Mouse (Mus musculus): Measurements from ENCODE around the gene Scai. TPM values are rescaled to one million over a fixed set of nuclear protein-coding genes. Genes with fewer than 3 reads are reported as not detected.
"Not testable (repeated sequence)": the region's sequence is repeated elsewhere in the genome, so short reads cannot be mapped to it uniquely, and the experiment has no call there.

The Scai gene
- total and polyA plus RNA-seq, 3 experiments: 4.2 to 7.9 (median 4.7) TPM

GRCm38 (mm10) chr2:39110514-39110913 is 80.0 kb downstream of the Scai start:
- TF ChIP-seq NELFE (IDR thresholded peaks at IDR 0.05; ENCODE audit: low read depth, low read length) (no peak), E2F4 (IDR thresholded peaks at IDR 0.05; ENCODE audit: insufficient replicate concordance, low read depth, low read length) (no peak), ETS1 (conservative IDR thresholded peaks at IDR 0.05; ENCODE audit: low read depth, low read length) (no peak), USF2 (conservative IDR thresholded peaks at IDR 0.05; ENCODE audit: low read depth, low read length) (no peak), CHD2 (IDR thresholded peaks at IDR 0.05; ENCODE audit: low read length) (no peak), MAZ (IDR thresholded peaks at IDR 0.05; ENCODE audit: low read depth, low read length) (no peak), UBTF (IDR thresholded peaks at IDR 0.05; ENCODE audit: low read depth, low read length) (no peak), RCOR1 (conservative IDR thresholded peaks at IDR 0.05; ENCODE audit: low read depth, low read length) (no peak)
- H3K9me3 ChIP-seq (replicated peaks; ENCODE audit: low read length): no peaks in the 10 kb centered on the region
- H3K4me3 ChIP-seq (replicated peaks in 1 of 3; ENCODE audit: low read depth in 2 of 3, low read length in 2 of 3, poor library complexity in 1 of 3): no peak overlapping the region
- no peak overlapping the region for H3K9ac ChIP-seq (ENCODE audit: insufficient read depth, low read depth)
- peaks cover 8 to 22% of the 10 kb centered on the region in 2 experiments for H3K36me3 ChIP-seq (replicated peaks in 1 of 2; ENCODE audit: control insufficient read depth in 1 of 2, insufficient read depth in 1 of 2, low read length in 1 of 2)
- dilution Hi-C loops (cut with MboI; ENCODE audit: extremely low pct_ligation_motif_present, extremely low pct_unique_long_range_greater_than_20kb, low sequenced_read_pairs): no loop called here
- no peaks in the 10 kb centered on the region for H3K79me2 ChIP-seq (replicated peaks; ENCODE audit: control insufficient read depth, extremely low read depth, insufficient read depth, poor library complexity, severe bottlenecking)
- H3K27me3 ChIP-seq (replicated peaks): no peaks in the 10 kb centered on the region
- in situ Hi-C loops (cut with MboI; ENCODE audit: low pct_ligation_motif_present, low pct_unique_long_range_greater_than_20kb, low sequenced_read_pairs): no loop called here
- H3K4me1 ChIP-seq (ENCODE audit: control insufficient read depth in 1 of 2, insufficient read depth in 2 of 2): peaks cover 0 to 5% of the 10 kb centered on the region in 2 experiments; a peak in 1 of 4 replicates
- no peak overlapping the region for H3K4me2 ChIP-seq (ENCODE audit: insufficient read depth, low read depth, poor library complexity, severe bottlenecking)
- no peak for DNase-seq (ENCODE audit: extremely low read depth)
- no peak overlapping the region for H3K27ac ChIP-seq (ENCODE audit: insufficient read depth, low read depth)

DNA sequence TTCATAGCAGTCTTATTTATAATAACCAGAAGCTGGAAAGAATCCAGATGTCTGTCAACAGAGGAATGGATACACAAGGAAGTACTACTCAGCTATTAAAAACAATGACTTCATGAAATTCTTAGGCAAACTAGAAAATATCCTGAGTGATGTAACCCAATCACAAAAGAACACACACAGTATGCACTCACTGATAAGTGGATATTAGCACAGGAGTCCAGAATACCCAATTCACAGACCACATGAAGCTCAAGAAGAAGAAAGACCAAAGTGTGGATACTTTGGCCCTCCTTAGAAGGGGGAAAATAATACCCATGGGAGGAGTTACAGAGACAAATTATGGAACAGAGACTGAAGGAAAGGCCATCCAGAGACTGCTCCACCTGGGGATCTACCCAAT is 80.8 kb downstream of the Scai start:
- H3K36me3 ChIP-seq (replicated peaks in 1 of 2; ENCODE audit: control insufficient read depth in 1 of 2, insufficient read depth in 1 of 2, low read length in 1 of 2): peaks cover 11 to 25% of the 10 kb centered on the region in 2 experiments
- H3K9ac ChIP-seq (ENCODE audit: insufficient read depth, low read depth); H3K4me3 ChIP-seq (replicated peaks in 1 of 3; ENCODE audit: low read depth in 2 of 3, low read length in 2 of 3, poor library complexity in 1 of 3); H3K4me2 ChIP-seq (ENCODE audit: insufficient read depth, low read depth, poor library complexity, severe bottlenecking); H3K27me3 ChIP-seq (replicated peaks); H3K4me1 ChIP-seq (ENCODE audit: control insufficient read depth in 1 of 2, insufficient read depth in 2 of 2); DNase-seq (ENCODE audit: extremely low read depth); H3K9me3 ChIP-seq (replicated peaks; ENCODE audit: low read length); H3K79me2 ChIP-seq (replicated peaks; ENCODE audit: control insufficient read depth, extremely low read depth, insufficient read depth, poor library complexity, severe bottlenecking); dilution Hi-C loops (cut with MboI; ENCODE audit: extremely low pct_ligation_motif_present, extremely low pct_unique_long_range_greater_than_20kb, low sequenced_read_pairs); H3K27ac ChIP-seq (ENCODE audit: insufficient read depth, low read depth); in situ Hi-C loops (cut with MboI; ENCODE audit: low pct_ligation_motif_present, low pct_unique_long_range_greater_than_20kb, low sequenced_read_pairs): not testable (repeated sequence)

DNA sequence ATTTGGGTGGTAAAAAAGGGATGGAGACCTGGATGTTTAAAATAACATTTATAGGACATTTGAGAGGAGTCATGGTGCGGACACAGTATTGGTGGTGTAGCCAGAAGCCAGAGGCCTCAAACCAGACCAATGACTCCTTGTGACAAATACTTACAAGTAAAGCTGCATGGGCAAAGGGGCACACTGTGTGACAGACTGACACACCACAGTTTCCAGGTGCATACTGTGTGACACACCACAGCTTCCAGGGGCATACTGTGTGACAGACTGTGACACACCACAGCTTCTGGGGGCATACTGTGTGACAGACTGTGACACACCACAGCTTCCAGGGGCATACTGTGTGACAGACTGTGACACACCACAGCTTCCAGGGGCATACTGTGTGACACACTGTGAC is 90.6 kb downstream of the Scai start:
- H3K4me3 ChIP-seq (replicated peaks in 1 of 3; ENCODE audit: low read depth in 2 of 3, low read length in 2 of 3, poor library complexity in 1 of 3); in situ Hi-C loops (cut with MboI; ENCODE audit: low pct_ligation_motif_present, low pct_unique_long_range_greater_than_20kb, low sequenced_read_pairs); DNase-seq (ENCODE audit: extremely low read depth); dilution Hi-C loops (cut with MboI; ENCODE audit: extremely low pct_ligation_motif_present, extremely low pct_unique_long_range_greater_than_20kb, low sequenced_read_pairs); H3K27me3 ChIP-seq (replicated peaks); H3K4me2 ChIP-seq (ENCODE audit: insufficient read depth, low read depth, poor library complexity, severe bottlenecking); H3K9me3 ChIP-seq (replicated peaks; ENCODE audit: low read length); H3K27ac ChIP-seq (ENCODE audit: insufficient read depth, low read depth); H3K9ac ChIP-seq (ENCODE audit: insufficient read depth, low read depth); H3K4me1 ChIP-seq (ENCODE audit: control insufficient read depth in 1 of 2, insufficient read depth in 2 of 2); H3K79me2 ChIP-seq (replicated peaks; ENCODE audit: control insufficient read depth, extremely low read depth, insufficient read depth, poor library complexity, severe bottlenecking): not testable (repeated sequence)
- peaks cover 3 to 27% of the 10 kb centered on the region in 2 experiments for H3K36me3 ChIP-seq (replicated peaks in 1 of 2; ENCODE audit: control insufficient read depth in 1 of 2, insufficient read depth in 1 of 2, low read length in 1 of 2)
